Mouse (Mus musculus): ENCODE data around the gene Prex1.

Gene Prex1

DNA sequence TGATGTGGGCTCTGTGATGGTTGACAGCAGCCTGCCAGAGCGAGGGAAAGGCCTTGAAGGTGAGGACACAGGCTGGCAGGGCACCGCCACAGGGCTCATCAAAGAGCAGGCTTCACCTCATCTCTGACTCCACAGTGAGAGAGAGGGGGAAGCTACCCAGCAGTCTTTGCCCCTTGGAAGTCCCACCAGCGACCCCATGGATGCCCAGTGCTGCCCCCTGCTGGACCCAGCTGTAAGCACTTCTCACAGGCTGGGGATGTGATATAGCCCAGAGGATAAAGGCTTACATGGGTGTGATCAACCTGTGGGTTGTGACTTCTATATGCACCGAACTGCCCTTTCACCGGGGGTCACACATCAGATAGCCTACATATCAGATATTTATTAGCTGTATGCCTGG, 130.3 kb downstream of the Prex1 start:
- POLR2A ChIA-PET, result interaction anchor here in 2 of 4 experiments (0.6 to 1.1 kb wide), 5 partner anchors 9 to 322 kb away, joined by 3 to 4 read pairs (median 3); partner anchors contain the start of gene Cse1l (in 1 of the 2)
- CTCF ChIA-PET, result interaction anchor here (0.5 to 3.8 kb wide), 35 partner anchors 8 to 1101 kb away, joined by 3 to 25 read pairs (median 4); partner anchors contain the start of gene Trp53rkb (in 1 of the 4)

DNA sequence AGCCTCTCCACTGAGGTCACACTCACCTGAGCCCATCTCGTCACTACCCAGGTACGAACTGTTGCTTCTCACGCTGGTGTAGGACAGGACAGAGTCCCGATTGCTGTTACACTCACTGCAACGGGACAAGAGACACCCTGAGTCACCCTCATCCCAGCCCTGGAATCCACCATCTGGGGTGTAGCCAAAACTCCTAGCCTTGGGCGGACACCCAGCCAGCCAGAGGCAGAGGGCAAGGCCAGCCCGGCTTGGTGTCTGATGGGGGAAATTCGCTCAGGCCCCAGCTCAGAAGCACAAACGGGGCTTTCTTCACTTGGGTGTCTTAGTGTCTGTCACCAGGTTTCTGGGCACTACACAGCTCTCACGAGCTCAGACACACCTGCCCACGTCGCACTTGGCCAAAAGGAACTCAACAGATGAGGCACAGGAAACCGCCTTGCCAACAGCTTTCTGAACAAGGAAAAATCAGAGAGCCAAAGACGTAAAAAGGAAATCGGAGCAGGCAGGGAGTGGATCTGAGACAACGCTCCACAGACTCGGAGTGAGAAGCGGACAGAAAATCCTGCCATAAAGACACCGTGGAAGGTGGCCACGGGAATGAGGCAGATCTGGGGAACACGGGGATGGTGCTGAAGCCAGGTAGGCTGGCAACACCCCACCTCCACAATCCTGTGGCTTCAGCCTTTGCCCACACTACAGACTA, 131.6 kb downstream of the Prex1 start:
- POLR2A ChIA-PET, result no interaction called here
- CTCF ChIA-PET, result interaction anchor here in 2 of 4 experiments (0.7 to 3.8 kb wide), 9 partner anchors 11 to 792 kb away, joined by 3 to 25 read pairs (median 4); no protein-coding TSS in a partner anchor

DNA sequence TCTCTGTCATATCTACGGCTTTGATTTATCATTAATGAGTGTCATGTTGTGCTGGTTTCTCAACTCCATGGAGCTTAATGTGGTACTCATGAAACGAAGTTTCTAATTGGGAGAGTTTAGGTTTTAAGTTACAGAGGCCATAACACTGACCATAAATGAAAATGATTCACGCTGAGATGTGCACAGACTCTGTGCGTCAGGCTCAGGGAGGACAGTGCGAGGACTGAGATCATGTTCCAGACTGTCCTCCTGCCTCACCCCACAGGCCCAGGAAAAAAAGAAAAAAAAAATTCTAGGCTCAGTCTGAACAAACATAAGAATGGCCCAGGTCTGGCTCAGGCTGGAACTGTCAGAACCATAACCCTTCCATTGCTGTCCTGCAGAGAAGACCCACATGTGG, 133.8 kb downstream of the Prex1 start:
- CTCF ChIA-PET, result interaction anchor here (0.7 to 2.1 kb wide), 5 partner anchors 10 to 202 kb away, joined by 3 to 6 read pairs (median 3); no protein-coding TSS in a partner anchor
- POLR2A ChIA-PET, result no interaction called here

DNA sequence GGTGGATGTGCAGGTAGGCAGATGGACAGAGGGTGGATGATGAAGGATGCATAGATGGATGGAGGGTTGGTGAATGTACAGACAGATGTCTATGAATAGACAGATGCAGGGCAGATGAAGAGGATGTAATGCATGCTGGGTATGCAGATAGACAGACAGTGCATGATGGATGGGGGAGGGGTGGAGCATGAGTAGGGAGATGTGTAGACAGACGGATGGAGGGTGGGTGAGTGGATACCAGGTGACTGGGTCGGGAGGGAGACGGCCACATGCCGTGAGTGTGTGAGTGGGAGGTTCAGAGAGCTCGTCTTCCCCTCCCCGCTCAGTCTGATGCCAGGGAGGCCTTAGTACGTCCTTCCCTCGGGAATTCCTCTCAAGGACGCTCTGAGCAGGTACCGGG, 134.3 kb downstream of the Prex1 start:
- ChIA-PET POLR2A (no interaction called here), CTCF (interaction anchor here in 2 of 4 experiments (1.1 to 2.1 kb wide), 3 partner anchors 10 to 202 kb away, joined by 4 to 6 read pairs (median 4); no protein-coding TSS in a partner anchor)

DNA sequence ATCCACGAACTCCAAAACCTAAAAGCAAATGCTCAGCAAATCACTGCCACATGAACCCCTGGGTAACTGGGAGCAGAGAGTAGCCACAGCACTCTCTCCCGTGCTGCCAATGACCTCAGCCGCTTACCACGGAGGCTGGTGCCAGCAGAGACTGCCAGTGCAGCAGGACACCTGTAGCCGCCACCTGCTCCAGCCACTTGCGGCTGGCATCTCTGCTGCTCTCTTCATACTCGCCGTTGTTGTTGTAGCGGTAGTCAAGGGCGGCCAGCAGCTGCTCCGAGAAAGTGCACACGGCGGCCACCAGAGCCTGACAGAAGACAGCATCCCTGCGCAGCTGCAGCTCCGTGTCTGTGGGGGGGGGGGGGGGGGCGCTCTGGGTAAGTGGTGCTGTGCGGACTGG, 138.2 kb downstream of the Prex1 start:
- CTCF ChIA-PET, result interaction anchor here (0.6 to 2.9 kb wide), 28 partner anchors 8 to 1560 kb away, joined by 3 to 12 read pairs (median 4); partner anchors contain the start of gene Trp53rkb (in 1 of the 4)
- POLR2A ChIA-PET, result interaction anchor here (0.6 to 1.4 kb wide), 5 partner anchors 8 to 230 kb away, joined by 3 to 5 read pairs (median 3); no protein-coding TSS in a partner anchor

DNA sequence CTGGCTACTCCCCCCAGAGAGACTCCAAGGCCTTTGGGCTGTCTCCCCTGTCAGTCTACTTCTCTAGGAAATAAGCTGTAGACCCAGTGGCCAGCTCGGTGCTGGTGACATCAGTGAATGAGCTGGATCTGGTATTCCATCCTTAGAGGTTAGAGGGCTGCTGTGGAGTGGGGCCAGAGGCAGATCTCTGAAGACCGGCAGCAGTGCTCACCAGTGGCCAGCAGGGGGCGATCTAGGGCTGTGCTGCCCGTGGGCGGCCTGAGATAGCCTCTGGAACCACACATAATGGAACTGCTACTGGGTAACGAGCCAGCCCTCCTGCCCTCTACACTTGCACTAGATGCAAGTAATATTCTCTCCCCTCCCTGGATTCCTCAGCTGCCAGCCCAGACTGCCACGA, 138.7 kb downstream of the Prex1 start:
- CTCF ChIA-PET, result interaction anchor here (0.6 to 2.4 kb wide), 33 partner anchors 8 to 1561 kb away, joined by 3 to 19 read pairs (median 4); partner anchors contain the start of gene Trp53rkb (in 1 of the 4)
- POLR2A ChIA-PET, result interaction anchor here (0.6 to 1.4 kb wide), 4 partner anchors 9 to 204 kb away, joined by 3 to 5 read pairs (median 3); no protein-coding TSS in a partner anchor

DNA sequence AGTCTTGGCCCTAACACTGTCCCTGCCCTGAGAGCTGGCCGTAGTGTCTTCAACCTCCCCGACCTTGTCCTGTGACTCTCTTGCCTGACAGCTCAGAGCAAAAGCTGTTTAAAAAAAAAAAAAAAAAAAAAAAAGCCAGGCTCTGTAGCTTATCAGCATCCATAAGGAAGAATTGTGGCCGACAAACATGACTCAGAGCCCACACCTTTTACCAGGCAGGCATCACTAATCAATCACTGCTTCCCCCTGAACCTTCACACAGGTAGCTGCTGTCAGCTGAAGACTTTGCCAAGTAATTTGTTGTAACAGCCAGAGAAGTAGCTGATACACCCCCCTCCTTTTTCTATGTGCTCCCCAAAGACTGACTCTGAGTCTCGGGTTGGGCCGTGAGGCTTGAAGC, 140.0 kb downstream of the Prex1 start:
- ChIA-PET POLR2A (interaction anchor here in 1 of 4 experiments (0.6 kb wide), 1 partner anchor 21 kb away, joined by 3 read pairs; no protein-coding TSS in a partner anchor), CTCF (interaction anchor here (0.5 to 2.4 kb wide), 26 partner anchors 9 to 795 kb away, joined by 3 to 19 read pairs (median 4); no protein-coding TSS in a partner anchor)

DNA sequence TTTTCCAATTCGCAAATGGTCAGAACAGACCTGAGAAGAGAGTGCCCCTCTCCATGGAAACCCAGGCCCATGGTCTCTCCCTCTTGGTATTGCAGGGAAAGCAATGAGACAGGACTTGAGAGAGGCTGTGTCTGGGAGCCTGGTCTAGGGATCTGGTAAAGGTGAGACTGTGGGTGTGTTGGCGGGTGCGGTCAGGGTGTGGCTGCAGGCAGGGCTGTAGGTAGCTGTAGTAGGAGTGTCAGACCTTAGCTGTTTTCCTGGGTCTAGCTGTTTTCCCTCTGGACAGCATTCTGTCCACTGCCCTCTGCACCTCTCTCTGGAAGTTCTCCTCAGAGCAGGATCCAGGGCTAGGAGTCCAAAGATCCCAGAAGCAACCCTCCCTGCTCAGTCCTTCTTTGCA, 141.3 kb downstream of the Prex1 start:
- CTCF ChIA-PET, result interaction anchor here in 3 of 4 experiments (0.6 to 1.4 kb wide), 7 partner anchors 12 to 509 kb away, joined by 3 to 10 read pairs (median 4); no protein-coding TSS in a partner anchor
- POLR2A ChIA-PET, result no interaction called here

DNA sequence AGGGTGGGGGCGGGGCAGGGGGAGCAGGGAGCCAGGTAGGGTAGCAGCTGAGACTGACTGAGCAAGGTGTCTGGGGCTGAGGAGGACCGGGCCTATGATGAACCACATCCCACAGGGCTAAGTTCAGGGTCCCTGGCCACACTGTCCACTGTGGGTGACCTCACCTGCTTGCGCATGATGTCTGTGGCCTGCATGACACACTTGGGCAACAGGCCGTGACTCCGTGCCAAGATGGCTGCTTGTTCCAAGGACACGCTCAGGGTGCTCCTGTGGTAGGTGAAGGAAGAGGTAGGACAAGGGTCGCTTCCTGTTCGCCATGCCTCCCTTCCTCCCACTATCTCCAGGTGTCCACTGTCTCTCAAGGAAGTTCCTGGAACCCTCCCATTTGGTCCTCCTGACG, 144.4 kb downstream of the Prex1 start:
- ChIA-PET POLR2A (interaction anchor here in 2 of 4 experiments (0.7 to 0.9 kb wide), 2 partner anchors 494 to 759 kb away, joined by 3 to 5 read pairs; no protein-coding TSS in a partner anchor), CTCF (interaction anchor here in 2 of 4 experiments (1.0 to 1.1 kb wide), 3 partner anchors 14 to 285 kb away, joined by 3 to 5 read pairs (median 4); no protein-coding TSS in a partner anchor)

DNA sequence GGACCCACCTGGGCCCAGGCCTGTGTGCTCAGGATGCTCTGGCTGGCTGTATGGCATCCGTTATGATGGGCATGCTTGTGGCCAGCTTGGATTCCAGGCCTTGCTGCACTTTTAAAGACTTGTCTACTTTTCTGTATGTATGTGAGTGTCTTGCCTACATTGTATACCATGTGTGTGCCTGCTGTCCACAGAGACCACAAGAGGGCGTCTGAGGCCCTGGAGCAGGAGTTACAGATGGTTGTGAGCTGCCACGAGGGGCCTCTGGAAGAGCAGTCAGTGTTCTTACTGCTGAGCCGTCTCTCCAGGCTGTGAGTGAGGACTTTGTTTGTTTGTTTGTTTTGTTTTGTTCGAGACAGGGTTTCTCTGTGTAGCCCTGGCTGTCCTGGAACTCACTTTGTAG, 148.1 kb downstream of the Prex1 start:
- CTCF ChIA-PET, result interaction anchor here (0.6 to 2.6 kb wide), 23 partner anchors 9 to 750 kb away, joined by 3 to 13 read pairs (median 4); no protein-coding TSS in a partner anchor
- POLR2A ChIA-PET, result interaction anchor here in 1 of 4 experiments (0.7 to 1.0 kb wide), 3 partner anchors 12 to 482 kb away, joined by 3 read pairs; no protein-coding TSS in a partner anchor

DNA sequence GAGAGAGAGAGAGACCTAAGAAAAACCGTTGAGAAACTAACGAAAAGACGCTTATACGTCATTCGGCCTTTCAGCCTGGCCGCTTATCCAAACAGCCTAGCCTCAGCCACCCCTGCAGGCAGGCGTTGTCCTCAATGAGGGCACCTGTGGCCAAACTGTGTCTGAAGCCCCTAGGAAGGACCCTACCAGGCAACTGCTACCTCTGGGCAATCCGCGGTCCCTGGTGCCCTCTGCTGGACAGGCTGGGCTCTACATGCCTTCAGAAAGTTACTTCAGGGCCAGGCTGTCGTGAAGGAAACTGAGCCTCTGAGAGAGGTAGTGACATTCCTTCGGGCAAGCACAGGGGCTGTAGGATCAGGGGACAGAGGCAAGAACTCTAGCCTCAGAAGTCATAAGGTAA, 149.2 kb downstream of the Prex1 start:
- CTCF ChIA-PET, result interaction anchor here in 2 of 4 experiments (0.6 to 2.1 kb wide), 15 partner anchors 9 to 494 kb away, joined by 3 to 14 read pairs (median 3); no protein-coding TSS in a partner anchor

DNA sequence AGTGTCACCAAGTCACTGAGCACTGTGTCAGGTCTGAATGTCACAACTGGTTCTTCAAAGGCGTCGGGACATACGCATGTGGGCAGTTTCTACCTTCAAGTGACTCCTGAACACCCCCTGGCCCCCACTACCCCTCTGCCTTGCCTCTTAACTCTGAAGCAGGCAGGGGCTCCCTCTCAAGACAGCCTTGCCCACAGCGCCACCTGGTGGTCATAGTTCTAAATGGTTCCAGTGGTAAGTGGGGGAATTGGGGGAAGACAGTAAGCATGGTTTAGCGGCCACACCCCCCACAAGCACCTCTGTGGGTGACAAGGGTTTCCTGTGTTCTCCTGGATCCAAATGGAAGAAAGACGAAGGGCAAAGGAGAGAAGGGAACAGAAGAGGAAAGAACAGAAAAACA, 149.7 kb downstream of the Prex1 start:
- ChIA-PET POLR2A (interaction anchor here in 1 of 4 experiments (1.6 kb wide), 1 partner anchor 420 kb away, joined by 4 read pairs; no protein-coding TSS in a partner anchor), CTCF (interaction anchor here in 3 of 4 experiments (0.5 to 2.1 kb wide), 22 partner anchors 8 to 707 kb away, joined by 3 to 14 read pairs (median 3); no protein-coding TSS in a partner anchor)

More for the DNA sequence above, 149.2 kb downstream of the Prex1 start:
- POLR2A ChIA-PET, result no interaction called here

DNA sequence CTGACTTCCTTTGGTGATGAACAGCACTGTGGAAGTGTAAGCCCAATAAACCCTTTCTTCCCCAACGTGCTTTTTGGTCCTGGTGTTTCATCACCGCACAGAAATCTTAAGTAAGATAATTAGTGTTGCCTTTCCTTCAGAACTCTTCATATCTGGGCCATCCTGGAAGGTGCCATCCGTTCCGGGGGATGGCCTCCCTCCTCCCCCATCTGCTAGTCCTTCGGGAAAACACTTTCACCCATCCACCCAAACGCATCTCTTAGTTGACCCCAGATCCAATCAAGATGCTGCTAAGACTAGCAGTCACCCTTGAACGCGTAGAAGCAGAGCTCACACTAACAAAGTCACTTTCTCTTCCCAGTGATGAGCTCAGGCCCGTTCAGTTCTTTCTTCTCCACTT, 150.6 kb downstream of the Prex1 start:
- POLR2A ChIA-PET, result interaction anchor here in 2 of 4 experiments (1.3 to 1.6 kb wide), 2 partner anchors 11 to 419 kb away, joined by 3 to 4 read pairs; no protein-coding TSS in a partner anchor
- CTCF ChIA-PET, result interaction anchor here in 3 of 4 experiments (0.7 to 2.1 kb wide), 7 partner anchors 45 to 497 kb away, joined by 3 to 14 read pairs (median 3); no protein-coding TSS in a partner anchor

DNA sequence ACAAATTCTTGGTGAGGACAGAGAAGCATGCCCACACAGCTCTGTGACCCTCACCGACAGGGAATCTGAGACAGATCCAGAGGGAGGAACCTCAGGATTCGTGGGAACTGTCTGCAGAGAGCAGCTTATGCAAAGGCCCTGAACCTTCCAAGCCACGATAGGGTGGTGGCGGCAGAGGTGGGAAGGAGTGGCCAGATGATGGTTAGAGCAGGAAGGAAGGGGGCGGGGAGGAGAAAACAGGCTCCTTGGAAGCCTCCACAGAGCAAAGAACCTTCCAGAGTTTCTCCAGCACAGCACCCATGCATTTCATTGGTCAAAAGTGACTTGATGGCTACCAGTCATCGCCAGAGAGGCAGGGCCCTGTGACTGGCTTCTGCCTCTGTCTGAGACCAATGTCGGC, 151.9 kb downstream of the Prex1 start:
- ChIA-PET POLR2A (interaction anchor here in 1 of 4 experiments (0.9 to 1.5 kb wide), 2 partner anchors 61 to 474 kb away, joined by 3 to 4 read pairs; no protein-coding TSS in a partner anchor), CTCF (interaction anchor here in 3 of 4 experiments (0.6 to 1.6 kb wide), 5 partner anchors 31 to 675 kb away, joined by 3 to 8 read pairs (median 5); no protein-coding TSS in a partner anchor)

DNA sequence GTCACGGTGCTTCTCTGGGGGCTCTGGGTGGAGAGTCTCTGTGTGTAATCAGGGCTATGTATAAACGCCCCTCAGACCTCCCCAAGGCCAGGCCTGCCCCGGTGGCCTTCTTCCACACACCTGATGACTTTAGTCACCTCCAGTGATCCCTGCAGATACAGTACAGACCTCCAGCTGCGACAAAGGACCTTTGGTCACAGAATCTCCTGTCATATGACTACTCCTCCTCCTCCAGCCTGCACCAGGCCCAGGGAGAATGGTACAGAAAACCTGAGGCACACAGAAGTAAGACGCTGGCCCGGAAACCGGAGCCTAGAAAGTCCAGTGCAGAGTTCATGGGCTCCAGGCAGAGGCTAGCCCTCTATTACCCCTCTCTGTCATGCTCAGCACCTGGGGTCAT, 152.8 kb downstream of the Prex1 start:
- ChIA-PET CTCF (interaction anchor here in 2 of 4 experiments (0.6 to 1.5 kb wide), 3 partner anchors 39 to 479 kb away, joined by 3 to 6 read pairs (median 3); partner anchors contain the start of gene Trp53rkb (in 1 of the 2)), POLR2A (interaction anchor here in 1 of 4 experiments (0.6 to 1.5 kb wide), 2 partner anchors 60 to 470 kb away, joined by 3 read pairs; no protein-coding TSS in a partner anchor)

DNA sequence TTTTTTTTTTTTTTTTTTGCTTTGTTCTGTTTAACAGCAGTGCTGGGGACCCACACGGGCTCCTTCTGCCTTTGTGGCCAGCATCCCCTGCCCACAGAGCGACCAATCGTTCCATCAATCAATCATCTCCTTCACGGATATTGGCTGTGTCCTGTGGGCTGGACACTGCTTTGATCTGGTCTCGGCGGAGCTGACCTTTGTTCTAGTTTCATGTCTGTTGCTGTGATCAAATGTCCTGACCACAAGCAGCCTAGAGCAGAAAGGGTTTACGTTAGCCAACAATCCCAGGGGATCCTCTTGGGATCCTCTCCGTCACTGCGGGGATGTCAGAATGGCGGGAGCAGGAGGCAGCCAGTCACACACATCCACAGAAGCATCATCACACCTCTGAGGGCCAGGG, 154.1 kb downstream of the Prex1 start:
- ChIA-PET POLR2A (no interaction called here), CTCF (interaction anchor here in 2 of 4 experiments (0.6 to 0.7 kb wide), 5 partner anchors 75 to 477 kb away, joined by 3 to 11 read pairs (median 5); no protein-coding TSS in a partner anchor)

DNA sequence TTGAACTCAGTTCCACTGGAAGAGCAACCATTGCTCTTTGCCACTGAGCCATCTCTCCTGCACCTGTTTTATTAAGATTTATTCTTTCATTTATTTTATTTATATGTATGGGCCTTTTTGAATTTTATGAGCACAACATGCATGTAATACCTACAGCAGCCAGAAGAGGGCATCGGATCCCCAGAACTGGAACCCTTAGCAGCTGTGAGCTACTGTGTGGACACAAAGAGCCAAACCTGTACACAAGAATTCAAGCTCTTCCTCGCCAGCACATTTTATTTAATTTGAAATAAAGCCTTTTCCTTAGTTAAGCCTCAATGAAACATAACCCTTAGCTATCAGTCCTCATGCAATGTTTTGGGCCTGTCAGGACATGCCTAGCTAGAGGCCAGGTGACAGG, 158.1 kb downstream of the Prex1 start:
- ChIA-PET POLR2A (interaction anchor here in 2 of 4 experiments (0.6 to 1.9 kb wide), 7 partner anchors 63 to 560 kb away, joined by 3 to 5 read pairs (median 3); no protein-coding TSS in a partner anchor), CTCF (interaction anchor here (0.6 to 2.0 kb wide), 22 partner anchors 8 to 905 kb away, joined by 3 to 14 read pairs (median 4); partner anchors contain the start of gene Sulf2 (in 1 of the 4))

DNA sequence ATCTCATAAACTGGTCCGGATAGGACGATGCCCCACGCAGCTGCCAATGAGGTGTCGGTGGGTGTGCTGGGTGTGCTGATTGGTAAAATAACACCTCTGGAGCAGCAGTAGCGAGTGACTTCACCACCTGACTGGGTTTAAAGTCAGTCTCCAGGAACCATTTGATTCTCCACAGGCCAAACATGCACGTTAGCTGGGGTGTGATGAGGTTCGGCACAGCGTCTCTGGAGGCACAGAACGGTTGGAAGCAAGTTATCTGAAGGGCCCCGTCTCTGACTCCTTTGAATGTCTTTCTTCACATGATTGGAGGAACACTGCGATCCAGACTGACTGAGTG, 159.5 kb downstream of the Prex1 start:
- ChIA-PET CTCF (interaction anchor here in 3 of 4 experiments (0.5 to 1.6 kb wide), 7 partner anchors 9 to 614 kb away, joined by 4 to 9 read pairs (median 4); no protein-coding TSS in a partner anchor), POLR2A (interaction anchor here in 1 of 4 experiments (0.8 to 1.6 kb wide), 4 partner anchors 117 to 300 kb away, joined by 3 to 4 read pairs (median 3); no protein-coding TSS in a partner anchor)

Data from embryonic stem cell, embryonic (primary cell).